Mouse (Mus musculus) heart, embryonic 10.5 days (tissue): ENCODE data around the gene Itgb1bp1. TPM values are rescaled to one million over a fixed set of nuclear protein-coding genes. Genes with fewer than 3 reads are reported as not detected.

Source experiments
- DNase-seq: peaks from one replicate; pipeline ENCODE4 v3.0.0-alpha.2; 2017; ENCODE audit warnings: low spot score
- H3K27ac ChIP-seq: fragments of 300-500 bp; sonication (generic); 2 replicates; pipeline ENCODE4 v1.5.1; 2016; ENCODE audit warnings: mild to moderate bottlenecking
- H3K27me3 ChIP-seq: fragments of 300-500 bp; sonication (generic); 2 replicates; pipeline ENCODE4 v1.6.1; 2016; ENCODE audit warnings: mild to moderate bottlenecking; ENCODE audit not compliant: poor library complexity, insufficient read depth, severe bottlenecking
- H3K36me3 ChIP-seq: fragments of 300-500 bp; sonication (generic); 2 replicates; pipeline ENCODE4 v1.6.1; 2016; ENCODE audit warnings: mild to moderate bottlenecking, moderate library complexity
- H3K4me1 ChIP-seq: fragments of 300-500 bp; sonication (generic); 2 replicates; pipeline ENCODE4 v1.6.1; 2016; ENCODE audit warnings: mild to moderate bottlenecking
- H3K4me3 ChIP-seq: fragments of 300-500 bp; sonication (generic); 2 replicates; pipeline ENCODE4 v1.5.1; 2016; ENCODE audit warnings: mild to moderate bottlenecking, moderate library complexity
- H3K9me3 ChIP-seq: fragments of 300-500 bp; sonication (generic); 2 replicates; pipeline ENCODE4 v1.6.1; 2016; ENCODE audit warnings: mild to moderate bottlenecking, moderate library complexity
- WGBS: fragments of 180-500 bp; shearing (Covaris S2); methylation state at CpG from one replicate; pipeline ENCODE4 v1.1.7; 2016; 5-methylcytosine and 5-hydroxymethylcytosine counted together
- polyA plus RNA-seq: library from polyadenylated mRNA; unstranded; fragments of >200 nt; fragmentation: Nextera tagmentation; extraction: Ambion mirVana; gene quantifications from 2 replicates; pipeline ENCODE4 v1.2.1, GENCODE M21; 2016

The Itgb1bp1 gene
- 39.5 and 40.8 TPM in 2 replicates for polyA plus RNA-seq

DNA sequence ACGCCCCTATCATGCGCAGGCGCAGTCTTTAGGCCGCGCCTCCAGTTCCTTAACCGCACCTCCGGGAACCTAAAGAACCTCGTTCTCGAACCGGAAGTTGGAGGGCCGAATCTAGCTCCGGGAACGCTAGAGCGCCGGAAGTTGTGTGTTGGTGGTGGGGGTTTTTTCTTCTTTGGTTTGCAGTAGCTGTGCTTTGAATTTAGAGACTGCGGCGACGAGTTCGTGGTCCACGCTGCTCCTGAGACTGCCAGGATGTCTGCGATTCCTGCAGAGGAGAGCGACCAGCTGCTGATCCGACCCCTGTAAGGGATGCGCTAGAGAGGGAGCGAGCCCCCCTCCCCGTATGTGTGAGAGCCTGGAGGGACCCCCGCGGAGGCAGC, at the start of gene Itgb1bp1:
TSS of gene Itgb1bp1 (minus strand) at position 42 of the 380 bp plus-strand sequence.
- peak; percentile 98 for DNase-seq
- Histone ChIP-seq H3K27me3 (no peaks in the 10 kb centered on the region), H3K4me1 (peaks cover 8% of the 10 kb centered on the region; the same call in 1 of the 2 replicates), H3K9me3 (no peaks in the 10 kb centered on the region), H3K27ac (peak within 1 kb of the TSS; percentile 92), H3K36me3 (peaks cover 13% of the 10 kb centered on the region), H3K4me3 (peak within 1 kb of the TSS; percentile 82)
- under 1% methylated on average over 28 of the region's 28 CpGs for WGBS

DNA sequence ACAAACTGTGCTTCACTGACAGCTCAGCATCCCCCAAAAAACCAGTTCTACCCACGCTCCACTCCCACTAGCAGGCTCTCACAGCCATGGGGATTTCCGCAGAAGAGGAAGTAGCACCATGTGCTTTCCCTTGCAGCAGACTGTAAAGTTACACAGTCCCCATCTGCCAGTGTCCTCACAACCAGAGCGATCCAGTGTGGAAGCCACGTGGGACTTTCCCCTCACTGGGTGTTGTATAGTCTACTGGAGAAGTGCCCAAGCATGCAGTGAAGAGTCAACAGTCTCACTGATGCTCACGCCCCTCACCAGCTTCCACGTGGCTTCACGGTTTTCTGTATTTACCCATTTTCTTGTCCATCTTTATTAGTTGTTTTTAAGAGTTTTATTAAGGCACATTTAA, 49.8 kb upstream of the Itgb1bp1 start:
- WGBS = 89% methylated on average over 7 of the region's 7 CpGs
- Histone ChIP-seq H3K4me1 (no peaks in the 10 kb centered on the region), H3K27ac (no peak overlapping the region), H3K4me3 (no peak overlapping the region), H3K36me3 (peaks cover 79% of the 10 kb centered on the region), H3K9me3 (no peaks in the 10 kb centered on the region), H3K27me3 (no peaks in the 10 kb centered on the region)
- peak; percentile 54 for DNase-seq

DNA sequence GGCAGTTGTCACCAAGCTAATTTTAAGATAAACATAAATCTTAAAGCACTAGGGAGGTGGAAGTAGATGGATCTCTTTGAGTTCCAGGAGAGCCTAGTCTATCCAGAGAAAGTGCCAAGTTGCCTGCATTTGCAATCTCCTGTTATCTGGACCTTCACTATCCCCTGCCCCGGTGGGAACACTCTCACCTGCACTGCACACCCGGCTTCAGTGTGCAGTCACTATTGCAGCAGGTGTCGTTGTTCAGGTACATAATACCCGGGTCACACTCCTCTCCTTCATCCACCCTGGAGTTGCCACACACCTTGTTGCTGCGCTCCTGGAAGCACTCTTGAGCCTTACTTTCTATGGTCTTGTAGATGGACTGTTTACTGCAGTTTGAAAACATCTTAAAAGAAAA, 47.7 kb upstream of the Itgb1bp1 start:
- DNase-seq = peak; percentile 53
- Histone ChIP-seq H3K36me3 (peaks cover 77% of the 10 kb centered on the region), H3K4me3 (no peak overlapping the region), H3K27me3 (no peaks in the 10 kb centered on the region), H3K9me3 (no peaks in the 10 kb centered on the region), H3K27ac (no peak overlapping the region), H3K4me1 (0 out of 2 replicates have a peak, but pooled peaks cover 7% of the 10 kb centered on the region)
- WGBS = 92% methylated on average over 5 of the region's 5 CpGs

DNA sequence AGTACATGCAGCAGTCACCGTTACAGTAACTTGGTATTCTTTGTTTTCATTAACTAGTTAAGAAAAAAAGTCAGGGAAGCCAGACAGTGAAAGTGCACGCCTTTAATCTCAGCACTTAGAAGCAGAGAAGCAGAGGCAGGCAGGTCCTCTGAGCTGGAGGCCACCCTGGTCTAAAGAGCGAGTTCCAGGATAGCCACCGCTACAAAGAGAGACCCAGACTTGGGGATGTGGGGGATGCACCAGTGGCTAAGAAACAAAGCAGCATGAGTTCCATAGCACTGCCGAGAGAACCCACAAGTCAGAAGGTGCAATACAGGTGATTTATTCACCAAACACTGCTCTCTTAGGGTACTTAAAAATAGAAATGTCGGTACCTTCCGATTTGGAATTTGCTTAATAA, 46.9 kb upstream of the Itgb1bp1 start:
- H3K27ac ChIP-seq = no peak overlapping the region
- no peaks in the 10 kb centered on the region for H3K27me3 ChIP-seq
- 89% methylated on average over 7 of the region's 7 CpGs for WGBS
- no peak overlapping the region for H3K4me3 ChIP-seq
- peaks cover 79% of the 10 kb centered on the region for H3K36me3 ChIP-seq
- H3K9me3 ChIP-seq = no peaks in the 10 kb centered on the region
- H3K4me1 ChIP-seq = 0 out of 2 replicates have a peak, but pooled peaks cover 7% of the 10 kb centered on the region
- peak; percentile 53 for DNase-seq

DNA sequence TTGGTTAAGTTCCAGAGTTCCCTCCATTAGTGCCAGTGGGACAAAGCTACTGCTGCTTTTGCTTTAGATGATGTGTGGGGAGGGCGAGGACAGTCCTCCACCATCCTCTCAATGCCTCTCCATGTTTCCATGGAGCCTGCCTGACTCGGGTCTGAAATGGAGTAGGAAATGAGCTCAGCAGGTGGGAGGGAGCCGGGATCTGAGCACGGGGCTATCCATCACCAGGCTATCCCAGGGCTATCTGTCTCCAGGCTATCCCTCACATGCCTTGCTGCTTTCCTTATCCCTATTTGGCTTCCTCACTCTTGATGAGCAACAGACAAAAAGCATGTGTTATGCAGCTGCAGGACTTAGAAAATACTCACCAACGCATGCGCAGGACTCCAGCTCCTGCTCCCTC, 45.6 kb upstream of the Itgb1bp1 start:
- 0 out of 2 replicates have a peak, but pooled peaks cover 7% of the 10 kb centered on the region for H3K4me1 ChIP-seq
- no peaks in the 10 kb centered on the region for H3K9me3 ChIP-seq
- peak; percentile 56 for DNase-seq
- no peak overlapping the region for H3K27ac ChIP-seq
- 81% methylated on average over 6 of the region's 6 CpGs for WGBS
- H3K27me3 ChIP-seq = no peaks in the 10 kb centered on the region
- peaks cover 93% of the 10 kb centered on the region for H3K36me3 ChIP-seq
- no peak overlapping the region for H3K4me3 ChIP-seq

DNA sequence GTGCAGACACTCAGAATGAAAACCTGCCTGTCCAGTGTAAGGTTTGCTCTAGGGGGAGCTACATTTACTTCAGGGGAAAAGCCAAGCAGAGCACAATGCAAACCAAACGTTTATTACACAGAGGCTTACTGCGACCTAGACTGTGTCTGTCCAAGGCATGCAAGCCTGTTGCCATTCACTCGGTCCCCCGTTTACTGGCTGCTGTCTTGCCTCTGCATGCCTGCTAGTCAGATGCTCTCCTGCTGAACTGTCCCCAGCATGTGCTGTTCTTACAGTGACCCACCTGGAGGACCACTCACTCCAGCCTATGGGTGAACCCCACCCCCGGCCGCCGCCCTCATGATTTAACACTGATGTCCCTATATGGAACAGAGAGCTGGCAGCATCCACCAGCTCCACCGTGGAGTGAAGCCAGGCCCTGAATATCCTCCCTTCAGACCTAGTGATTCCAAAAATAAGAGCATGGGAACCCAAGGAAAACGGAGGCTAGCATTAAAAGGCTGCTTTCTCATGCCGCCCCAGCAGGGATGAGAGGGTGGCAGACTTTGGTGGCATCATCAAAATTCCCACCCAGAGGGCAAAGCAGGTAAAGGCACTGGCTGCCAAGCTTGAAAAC, 45.0 kb upstream of the Itgb1bp1 start:
- no peak overlapping the region for H3K27ac ChIP-seq
- WGBS = 88% methylated on average over 10 of the region's 10 CpGs
- H3K27me3 ChIP-seq = no peaks in the 10 kb centered on the region

DNA sequence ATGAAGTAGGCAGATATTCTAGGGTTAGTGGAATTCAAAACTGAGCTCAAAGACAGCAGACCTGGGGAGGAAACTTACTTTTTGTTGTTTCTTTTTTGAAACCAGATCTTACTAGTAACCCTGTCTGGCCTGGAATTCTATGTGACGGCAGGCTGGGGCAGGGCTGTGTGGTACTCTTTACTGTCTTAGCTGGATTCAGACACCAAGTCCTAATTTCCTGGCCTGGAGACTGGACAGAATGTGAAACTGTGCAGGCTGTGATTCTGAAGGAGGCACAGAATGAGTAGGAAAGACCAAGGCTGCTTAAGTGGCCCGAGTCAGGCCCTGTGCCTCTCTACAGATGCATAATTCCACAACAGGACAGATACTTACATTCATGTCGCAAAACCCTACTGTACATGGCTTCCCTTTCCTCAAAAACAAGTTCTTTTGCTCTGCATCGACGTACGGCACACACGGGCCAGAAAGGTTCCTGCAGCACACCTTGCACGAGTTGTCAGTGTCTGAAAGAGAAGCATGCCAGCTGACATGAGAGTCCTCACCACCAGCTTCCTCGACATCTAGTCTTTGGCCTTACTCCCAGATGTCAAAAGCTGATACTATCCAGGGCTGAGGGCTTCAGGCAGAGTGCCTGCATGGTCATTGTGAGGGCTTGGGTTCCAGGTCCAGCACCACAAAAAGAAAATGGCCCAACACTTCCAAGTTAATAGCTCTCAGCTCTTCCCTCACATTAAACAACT, 43.7 kb upstream of the Itgb1bp1 start:
- no peaks in the 10 kb centered on the region for H3K27me3 ChIP-seq
- peaks cover 94% of the 10 kb centered on the region for H3K36me3 ChIP-seq
- H3K4me3 ChIP-seq = no peak overlapping the region
- H3K4me1 ChIP-seq = 0 out of 2 replicates have a peak, but pooled peaks cover 7% of the 10 kb centered on the region
- 80% methylated on average over 9 of the region's 9 CpGs for WGBS
- H3K9me3 ChIP-seq = no peaks in the 10 kb centered on the region
- peak; percentile 68 for DNase-seq
- no peak overlapping the region for H3K27ac ChIP-seq

More for the DNA sequence above, 45.0 kb upstream of the Itgb1bp1 start:
- no peaks in the 10 kb centered on the region for H3K9me3 ChIP-seq
- H3K4me1 ChIP-seq = 0 out of 2 replicates have a peak, but pooled peaks cover 7% of the 10 kb centered on the region
- H3K36me3 ChIP-seq = peaks cover 93% of the 10 kb centered on the region
- no peak overlapping the region for H3K4me3 ChIP-seq
- peak; percentile 62 for DNase-seq

DNA sequence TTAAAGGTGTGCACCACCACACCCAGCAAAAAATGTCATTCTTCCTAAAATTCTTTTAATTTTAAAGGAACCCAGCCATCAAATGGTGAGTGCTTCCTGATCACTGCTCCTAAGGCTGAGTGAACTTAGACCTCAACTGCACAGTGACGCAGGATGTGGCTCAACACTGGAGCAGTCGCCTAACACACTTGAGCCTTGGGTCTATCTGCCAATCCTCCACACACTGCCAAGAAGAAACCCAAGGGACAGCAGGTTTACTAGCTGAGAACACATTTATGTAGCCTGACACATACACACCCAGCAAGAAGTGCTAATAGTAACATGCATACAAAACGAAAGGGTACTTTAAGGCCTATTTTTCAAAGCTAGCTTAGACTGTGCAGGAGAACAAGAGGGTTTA, 40.2 kb upstream of the Itgb1bp1 start:
- H3K4me3 ChIP-seq = no peak overlapping the region
- no peaks in the 10 kb centered on the region for H3K27me3 ChIP-seq
- 86% methylated on average over 3 of the region's 3 CpGs for WGBS
- H3K9me3 ChIP-seq = no peaks in the 10 kb centered on the region
- H3K4me1 ChIP-seq = 0 out of 2 replicates have a peak, but pooled peaks cover 7% of the 10 kb centered on the region
- H3K27ac ChIP-seq = no peak overlapping the region
- DNase-seq = peak; percentile 13
- H3K36me3 ChIP-seq = peaks cover 91% of the 10 kb centered on the region

DNA sequence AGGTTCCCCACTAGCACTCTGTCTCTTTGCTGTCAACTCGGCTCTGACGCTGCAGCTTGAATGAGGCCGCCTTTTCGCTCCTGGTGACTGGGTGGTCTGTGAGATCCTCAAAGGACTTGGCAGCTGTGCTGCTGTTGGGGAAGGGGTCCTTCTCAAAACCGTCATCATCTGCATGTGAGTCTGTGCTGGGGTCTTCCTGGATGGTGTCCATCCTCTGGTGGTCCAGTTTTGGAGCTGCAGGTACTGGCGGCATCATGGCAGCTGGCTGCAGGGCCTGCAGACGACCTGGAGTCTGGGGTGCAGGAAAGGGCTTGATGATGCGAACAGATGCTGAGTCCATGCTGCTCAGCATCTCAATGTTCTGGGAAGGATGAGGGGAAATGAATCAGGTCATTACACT, 39.2 kb upstream of the Itgb1bp1 start:
- Histone ChIP-seq H3K27ac (no peak overlapping the region), H3K9me3 (no peaks in the 10 kb centered on the region), H3K27me3 (no peaks in the 10 kb centered on the region), H3K36me3 (peaks cover 87% of the 10 kb centered on the region), H3K4me3 (no peak overlapping the region), H3K4me1 (0 out of 2 replicates have a peak, but pooled peaks cover 7% of the 10 kb centered on the region)
- WGBS = 86% methylated on average over 8 of the region's 8 CpGs
- DNase-seq = peak; percentile 65

DNA sequence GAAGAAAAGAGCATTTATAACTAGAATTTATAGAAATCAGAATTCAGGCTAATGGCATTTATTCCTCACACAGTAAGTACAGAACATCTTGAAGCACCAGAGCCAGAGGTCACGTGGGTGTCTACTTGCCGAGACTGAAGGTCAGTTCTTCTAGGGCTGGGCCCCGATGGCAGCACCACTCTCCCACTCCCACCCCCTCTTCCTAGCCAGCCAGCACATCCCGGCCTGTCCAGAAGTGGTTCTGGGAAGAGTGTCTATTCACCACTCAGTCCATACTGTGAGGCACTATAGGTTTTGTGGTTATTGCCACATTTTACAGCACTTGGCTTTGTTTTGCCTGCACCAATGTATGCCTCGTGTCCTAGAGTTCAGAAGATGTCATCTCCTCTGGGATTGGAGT, 38.0 kb upstream of the Itgb1bp1 start:
- DNase-seq = peak; percentile 50
- 80% methylated on average over 5 of the region's 5 CpGs for WGBS
- no peak overlapping the region for H3K27ac ChIP-seq
- H3K36me3 ChIP-seq = peaks cover 85% of the 10 kb centered on the region
- 0 out of 2 replicates have a peak, but pooled peaks cover 1% of the 10 kb centered on the region for H3K4me1 ChIP-seq
- H3K4me3 ChIP-seq = no peak overlapping the region
- no peaks in the 10 kb centered on the region for H3K27me3 ChIP-seq
- H3K9me3 ChIP-seq = no peaks in the 10 kb centered on the region

DNA sequence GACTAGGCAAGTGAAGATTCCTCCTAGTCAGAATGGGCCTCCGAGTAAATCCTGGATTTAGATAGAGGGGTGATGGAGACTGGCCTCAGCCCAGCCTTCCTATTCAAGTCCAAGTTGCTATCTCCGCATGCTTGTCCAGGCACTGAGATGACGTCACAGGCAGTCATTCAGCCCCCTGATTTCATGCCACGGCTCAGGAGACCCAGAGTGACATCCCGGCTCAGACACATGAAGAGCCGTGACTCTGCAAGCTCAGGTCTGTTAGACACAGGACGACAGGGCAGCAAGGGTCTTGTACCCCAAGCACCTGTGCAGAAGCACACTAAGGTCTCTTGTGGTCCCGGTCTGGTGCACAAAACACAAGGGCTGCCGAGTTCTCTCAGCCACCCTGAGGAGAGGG, 36.8 kb upstream of the Itgb1bp1 start:
- Histone ChIP-seq H3K9me3 (no peaks in the 10 kb centered on the region), H3K27ac (no peak overlapping the region), H3K27me3 (no peaks in the 10 kb centered on the region), H3K4me1 (no peaks in the 10 kb centered on the region), H3K36me3 (peaks cover 77% of the 10 kb centered on the region), H3K4me3 (no peak overlapping the region)
- DNase-seq = peak; percentile 62
- WGBS = 81% methylated on average over 9 of the region's 9 CpGs

DNA sequence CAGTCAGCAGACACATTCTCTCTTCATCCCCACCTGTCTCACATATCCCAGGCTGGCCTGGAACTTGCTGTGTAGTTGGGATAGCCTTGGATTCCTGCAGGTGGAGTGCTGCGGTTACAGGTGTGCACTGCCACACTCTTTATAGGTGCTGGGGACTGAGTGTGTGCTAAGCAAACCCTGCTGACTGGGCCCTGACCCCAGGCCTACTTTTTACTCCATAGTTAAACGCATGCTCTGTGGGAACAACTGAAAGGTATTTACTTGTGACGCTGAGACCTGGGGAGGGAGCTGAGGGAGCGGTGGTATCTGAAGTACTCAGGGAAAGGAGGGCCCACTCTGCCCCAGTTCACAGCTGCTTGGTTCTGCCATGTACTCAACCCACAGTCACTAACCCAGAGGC, 36.2 kb upstream of the Itgb1bp1 start:
- H3K4me1 ChIP-seq = no peaks in the 10 kb centered on the region
- peaks cover 72% of the 10 kb centered on the region for H3K36me3 ChIP-seq
- no peak overlapping the region for H3K4me3 ChIP-seq
- no peaks in the 10 kb centered on the region for H3K9me3 ChIP-seq
- no peaks in the 10 kb centered on the region for H3K27me3 ChIP-seq
- no peak overlapping the region for H3K27ac ChIP-seq
- 77% methylated on average over 4 of the region's 4 CpGs for WGBS
- DNase-seq = peak; percentile 63

DNA sequence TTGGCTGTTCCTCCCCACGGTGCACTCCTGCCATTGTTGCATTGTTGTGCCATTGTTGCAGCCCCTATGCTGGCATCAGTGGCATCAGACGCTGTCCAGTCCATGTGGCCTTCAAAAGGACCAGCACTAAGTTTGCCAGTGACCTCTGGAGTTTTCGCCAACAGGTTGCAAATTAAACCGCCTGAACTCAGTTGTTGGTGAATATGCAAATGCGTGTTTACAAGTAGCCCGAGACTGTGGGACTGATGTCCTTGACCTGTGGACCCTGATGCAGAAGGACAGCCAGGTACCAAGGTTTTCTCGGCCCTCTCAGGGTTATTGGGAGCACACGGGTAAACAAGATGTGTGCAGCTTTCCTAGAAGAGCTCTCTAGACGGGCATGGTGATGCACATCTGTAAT, 35.1 kb upstream of the Itgb1bp1 start:
- 80% methylated on average over 9 of the region's 9 CpGs for WGBS
- Histone ChIP-seq H3K4me3 (no peak overlapping the region), H3K9me3 (no peaks in the 10 kb centered on the region), H3K27ac (no peak overlapping the region), H3K36me3 (peaks cover 60% of the 10 kb centered on the region), H3K4me1 (peaks cover 3% of the 10 kb centered on the region; the same call in 1 of the 2 replicates), H3K27me3 (no peaks in the 10 kb centered on the region)
- peak; percentile 69 for DNase-seq
